Mouse (Mus musculus): Measurements from ENCODE around the gene Ptpn23. TPM values are rescaled to one million over a fixed set of nuclear protein-coding genes. Genes with fewer than 3 reads are reported as not detected.
A peak's percentile ranks its signal among the peaks of the same experiment; 100 is the strongest.

Ptpn23 gene
- polyA plus RNA-seq, 1 experiment from 2014 or later, result 13.8 TPM

- no peaks in the 10 kb centered on the region for H3K27me3 ChIP-seq (ENCODE audit: control insufficient read depth, insufficient read depth, low read length)
- H3K27ac ChIP-seq (ENCODE audit: low read length), result peak overlapping the region; percentile 69
- H3K4me1 ChIP-seq (ENCODE audit: control insufficient read depth, insufficient read depth, low read length), result no peaks in the 10 kb centered on the region
- no peaks in the 10 kb centered on the region for H3K36me3 ChIP-seq (ENCODE audit: control insufficient read depth, insufficient read depth, low read length)
- no peaks in the 10 kb centered on the region for H3K9me3 ChIP-seq (replicated peaks; ENCODE audit: control insufficient read depth, low read length)
- H3K4me2 ChIP-seq (ENCODE audit: low read depth, low read length), result no peak overlapping the region
- WGBS, result 83% methylated on average over 5 of the region's 5 CpGs
- no peak overlapping the region for H3K9ac ChIP-seq (ENCODE audit: low read length)
- H3K4me3 ChIP-seq (replicated peaks; ENCODE audit: low read length), result no peak overlapping the region
- ATAC-seq (ENCODE audit: insufficient read depth, low FRiP score), result no peak
These were observed 57.8 kb downstream of the Ptpn23 start for GRCm38 (mm10) chr9:110350188-110350587.

- no peaks in the 10 kb centered on the region for H3K9me3 ChIP-seq (replicated peaks; ENCODE audit: control insufficient read depth, low read length)
- H3K4me2 ChIP-seq (ENCODE audit: low read depth, low read length), result no peak overlapping the region
- no peak overlapping the region for H3K4me3 ChIP-seq (replicated peaks; ENCODE audit: low read length)
- 0 out of 2 replicates have a peak, but pooled peaks cover under 1% of the 10 kb centered on the region for H3K4me1 ChIP-seq (ENCODE audit: control insufficient read depth, insufficient read depth, low read length)
- H3K27ac ChIP-seq (ENCODE audit: low read length), result no peak overlapping the region
- H3K9ac ChIP-seq (ENCODE audit: low read length), result no peak overlapping the region
- 76% methylated on average over 4 of the region's 4 CpGs for WGBS
- no peaks in the 10 kb centered on the region for H3K36me3 ChIP-seq (ENCODE audit: control insufficient read depth, insufficient read depth, low read length)
- no peak for ATAC-seq (ENCODE audit: insufficient read depth, low FRiP score)
- H3K27me3 ChIP-seq (ENCODE audit: control insufficient read depth, insufficient read depth, low read length), result no peaks in the 10 kb centered on the region
These were observed 59.1 kb downstream of the Ptpn23 start for GRCm38 (mm10) chr9:110348899-110349298.

DNA sequence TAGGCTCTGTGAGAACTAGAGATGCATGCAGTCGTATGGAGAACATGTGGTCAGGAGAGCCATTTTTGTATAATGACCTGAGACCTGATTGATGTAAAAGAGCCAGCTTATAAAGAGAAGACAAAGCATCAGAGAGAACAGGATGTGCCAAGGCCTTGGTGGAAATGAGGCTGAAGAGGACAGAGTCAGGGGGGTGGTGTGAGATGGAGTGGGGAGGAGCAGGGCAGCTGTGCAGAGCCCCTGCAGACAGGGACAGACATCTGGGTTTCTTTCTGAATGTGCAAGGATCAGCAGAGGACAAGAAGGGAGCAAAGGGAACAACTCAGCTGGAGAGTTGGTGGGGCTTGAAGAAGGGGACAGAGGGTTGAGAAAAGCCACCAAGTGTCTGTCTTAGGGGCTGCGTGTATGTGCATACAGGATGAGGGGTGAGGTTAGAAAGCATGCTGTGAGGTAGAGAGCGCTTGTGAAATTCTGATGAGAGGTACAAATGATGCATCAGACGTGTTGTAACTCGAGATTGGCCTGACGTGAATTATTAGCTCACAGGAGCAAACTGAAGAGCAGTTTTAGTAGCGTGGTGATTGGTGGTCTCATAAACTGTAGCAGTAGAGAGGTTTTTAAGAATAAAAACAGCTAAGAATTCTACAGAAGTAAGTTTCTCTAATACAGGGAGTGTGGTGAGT lies 62.8 kb downstream of the Ptpn23 start:
- no peak for ATAC-seq (ENCODE audit: insufficient read depth, low FRiP score)
- H3K9ac ChIP-seq (ENCODE audit: low read length), result no peak overlapping the region
- 0 out of 2 replicates have a peak, but pooled peaks cover 5% of the 10 kb centered on the region for H3K4me1 ChIP-seq (ENCODE audit: control insufficient read depth, insufficient read depth, low read length)
- H3K4me3 ChIP-seq (replicated peaks; ENCODE audit: low read length), result no peak overlapping the region
- no peak overlapping the region for H3K4me2 ChIP-seq (ENCODE audit: low read depth, low read length)
- no peak overlapping the region for H3K27ac ChIP-seq (ENCODE audit: low read length)
- H3K36me3 ChIP-seq (ENCODE audit: control insufficient read depth, insufficient read depth, low read length), result no peaks in the 10 kb centered on the region
- 53% methylated on average over 7 of the region's 7 CpGs for WGBS
- H3K9me3 ChIP-seq (replicated peaks; ENCODE audit: control insufficient read depth, low read length), result no peaks in the 10 kb centered on the region
- no peaks in the 10 kb centered on the region for H3K27me3 ChIP-seq (ENCODE audit: control insufficient read depth, insufficient read depth, low read length)

DNA sequence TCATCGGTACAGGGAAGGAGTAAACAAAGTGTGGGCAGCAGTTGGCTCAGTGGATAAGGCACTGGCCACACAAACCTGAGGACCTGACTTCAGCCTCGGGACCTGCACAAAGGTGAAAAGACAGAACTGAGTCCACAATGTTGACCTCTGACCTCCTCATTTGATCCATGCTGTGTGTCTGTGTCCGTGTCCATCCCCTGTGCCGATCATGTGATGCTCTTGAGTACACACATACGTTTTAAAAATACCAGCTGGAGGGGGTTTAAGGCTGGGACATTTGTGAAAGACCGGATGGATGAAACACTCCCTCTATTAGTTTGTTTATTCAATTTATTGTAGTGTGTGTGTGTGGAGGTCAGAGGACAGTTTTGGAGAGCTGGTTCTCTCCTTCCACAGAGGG lies 64.2 kb downstream of the Ptpn23 start:
- H3K27me3 ChIP-seq (ENCODE audit: control insufficient read depth, insufficient read depth, low read length), result no peaks in the 10 kb centered on the region
- H3K36me3 ChIP-seq (ENCODE audit: control insufficient read depth, insufficient read depth, low read length), result no peaks in the 10 kb centered on the region
- H3K4me2 ChIP-seq (ENCODE audit: low read depth, low read length), result no peak overlapping the region
- H3K9ac ChIP-seq (ENCODE audit: low read length), result no peak overlapping the region
- no peaks in the 10 kb centered on the region for H3K9me3 ChIP-seq (replicated peaks; ENCODE audit: control insufficient read depth, low read length)
- ATAC-seq (ENCODE audit: insufficient read depth, low FRiP score), result no peak
- WGBS, result 38% methylated on average over 6 of the region's 6 CpGs
- H3K4me1 ChIP-seq (ENCODE audit: control insufficient read depth, insufficient read depth, low read length), result 0 out of 2 replicates have a peak, but pooled peaks cover 5% of the 10 kb centered on the region
- no peak overlapping the region for H3K27ac ChIP-seq (ENCODE audit: low read length)
- no peak overlapping the region for H3K4me3 ChIP-seq (replicated peaks; ENCODE audit: low read length)

DNA sequence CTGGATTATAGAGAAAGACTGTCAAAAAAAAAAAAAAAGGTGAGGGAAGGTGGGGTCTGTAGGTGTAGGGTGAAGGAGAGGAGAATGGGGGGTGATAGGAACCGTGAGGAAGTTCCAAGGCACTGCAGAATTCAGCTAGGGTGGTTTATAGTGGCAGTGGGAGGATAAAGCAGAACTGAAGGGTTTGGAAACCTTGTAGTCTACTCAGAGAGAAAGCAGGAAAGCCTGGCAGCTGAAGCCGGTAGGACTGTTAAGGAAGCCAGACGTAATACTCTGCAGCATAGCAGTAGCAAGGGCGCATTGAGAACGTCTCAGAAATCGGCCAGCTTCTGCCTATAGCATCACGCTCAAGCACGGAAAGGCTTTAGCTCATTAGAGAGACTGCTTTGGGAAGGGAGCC lies 66.0 kb downstream of the Ptpn23 start:
- Histone ChIP-seq H3K27me3 (ENCODE audit: control insufficient read depth, insufficient read depth, low read length) (no peaks in the 10 kb centered on the region), H3K4me2 (ENCODE audit: low read depth, low read length) (no peak overlapping the region), H3K36me3 (ENCODE audit: control insufficient read depth, insufficient read depth, low read length) (no peaks in the 10 kb centered on the region), H3K4me3 (replicated peaks; ENCODE audit: low read length) (no peak overlapping the region), H3K27ac (ENCODE audit: low read length) (no peak overlapping the region), H3K9me3 (replicated peaks; ENCODE audit: control insufficient read depth, low read length) (no peaks in the 10 kb centered on the region), H3K9ac (ENCODE audit: low read length) (no peak overlapping the region), H3K4me1 (ENCODE audit: control insufficient read depth, insufficient read depth, low read length) (peaks cover 5% of the 10 kb centered on the region; the same call in 1 of the 2 replicates)
- 77% methylated on average over 8 of the region's 8 CpGs for WGBS
- ATAC-seq (ENCODE audit: insufficient read depth, low FRiP score), result no peak

DNA sequence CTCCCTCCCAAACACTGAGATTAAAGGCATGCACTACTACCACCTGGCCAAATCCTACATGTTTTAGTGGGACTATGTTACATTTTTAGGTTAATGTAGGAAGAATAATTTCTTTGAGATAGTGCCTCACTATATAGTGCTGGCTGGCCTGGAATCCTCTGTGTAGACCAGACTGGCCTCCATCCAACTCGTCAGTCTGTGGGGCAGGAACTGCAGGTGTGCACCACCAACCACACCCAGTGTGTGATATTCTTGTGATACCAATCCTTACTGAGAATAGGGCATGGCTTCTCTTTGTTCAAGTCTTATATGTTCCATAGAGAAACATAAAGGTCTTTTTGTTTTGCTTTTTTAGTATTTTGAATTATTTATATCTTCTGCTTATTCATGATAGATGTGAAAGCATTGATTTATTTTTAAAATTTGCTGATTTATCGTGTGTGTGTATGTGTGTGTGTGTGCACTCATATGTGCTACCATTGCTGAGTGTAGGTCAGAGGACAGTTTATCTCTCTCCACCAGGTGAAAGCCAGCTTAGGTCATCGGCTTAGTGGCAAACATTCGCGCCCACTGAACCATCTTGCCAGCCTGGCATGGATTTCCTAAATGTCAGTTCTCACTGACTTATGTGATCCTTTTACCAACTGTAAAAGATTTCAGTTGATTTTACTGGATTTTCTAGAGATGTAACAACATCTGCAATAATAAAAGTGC lies 67.8 kb downstream of the Ptpn23 start:
- 72% methylated on average over 5 of the region's 5 CpGs for WGBS

More for the DNA sequence above, 67.8 kb downstream of the Ptpn23 start:
- H3K4me3 ChIP-seq (replicated peaks; ENCODE audit: low read length), result no peak overlapping the region
- H3K27ac ChIP-seq (ENCODE audit: low read length), result no peak overlapping the region
- no peaks in the 10 kb centered on the region for H3K36me3 ChIP-seq (ENCODE audit: control insufficient read depth, insufficient read depth, low read length)
- H3K27me3 ChIP-seq (ENCODE audit: control insufficient read depth, insufficient read depth, low read length), result no peaks in the 10 kb centered on the region
- no peak for ATAC-seq (ENCODE audit: insufficient read depth, low FRiP score)
- H3K9ac ChIP-seq (ENCODE audit: low read length), result no peak overlapping the region
- H3K4me2 ChIP-seq (ENCODE audit: low read depth, low read length), result no peak overlapping the region
- H3K9me3 ChIP-seq (replicated peaks; ENCODE audit: control insufficient read depth, low read length), result no peaks in the 10 kb centered on the region
- peaks cover 5% of the 10 kb centered on the region; the same call in 1 of the 2 replicates for H3K4me1 ChIP-seq (ENCODE audit: control insufficient read depth, insufficient read depth, low read length)

Other genes with a start within 250 kb of the Ptpn23 start
- gene Cspg5, start 164.4 kb downstream of the Ptpn23 start, polyA plus RNA-seq (2015; fragmentation: Nextera tagmentation; extraction: Ambion mirVana), result 3.4 and 3.8 TPM in 2 replicates
- 17.5 and 18.4 TPM in 2 replicates for gene Elp6, start 103.0 kb downstream of the Ptpn23 start, polyA plus RNA-seq (2015; fragmentation: Nextera tagmentation; extraction: Ambion mirVana)
- 36.1 and 36.8 TPM in 2 replicates for gene Scap, start 74.9 kb downstream of the Ptpn23 start, polyA plus RNA-seq (2015; fragmentation: Nextera tagmentation; extraction: Ambion mirVana)
- 56.0 and 66.0 TPM in 2 replicates for gene Ngp, start 11.5 kb upstream of the Ptpn23 start, polyA plus RNA-seq (2015; fragmentation: Nextera tagmentation; extraction: Ambion mirVana)
- 10.2 and 12.0 TPM in 2 replicates for gene Klhl18, start 68.5 kb upstream of the Ptpn23 start, polyA plus RNA-seq (2015; fragmentation: Nextera tagmentation; extraction: Ambion mirVana)
- 0.99 and 2.3 TPM in 2 replicates for gene Kif9, start 68.7 kb upstream of the Ptpn23 start, polyA plus RNA-seq (2015; fragmentation: Nextera tagmentation; extraction: Ambion mirVana)
- gene Setd2, start 124.4 kb upstream of the Ptpn23 start, polyA plus RNA-seq (2015; fragmentation: Nextera tagmentation; extraction: Ambion mirVana), result 27.0 and 29.0 TPM in 2 replicates
- gene Nradd, start 216.2 kb upstream of the Ptpn23 start, polyA plus RNA-seq (2015; fragmentation: Nextera tagmentation; extraction: Ambion mirVana), result 27.2 and 27.6 TPM in 2 replicates
- 10.9 and 12.1 TPM in 2 replicates for gene Nbeal2, start 245.9 kb upstream of the Ptpn23 start, polyA plus RNA-seq (2015; fragmentation: Nextera tagmentation; extraction: Ambion mirVana)
- gene Ccdc12, start 248.3 kb upstream of the Ptpn23 start, polyA plus RNA-seq (2015; fragmentation: Nextera tagmentation; extraction: Ambion mirVana), result 148 and 153 TPM in 2 replicates